7 mouse cellular contexts compared by ENCODE assay signal in the genomic region with DNA sequence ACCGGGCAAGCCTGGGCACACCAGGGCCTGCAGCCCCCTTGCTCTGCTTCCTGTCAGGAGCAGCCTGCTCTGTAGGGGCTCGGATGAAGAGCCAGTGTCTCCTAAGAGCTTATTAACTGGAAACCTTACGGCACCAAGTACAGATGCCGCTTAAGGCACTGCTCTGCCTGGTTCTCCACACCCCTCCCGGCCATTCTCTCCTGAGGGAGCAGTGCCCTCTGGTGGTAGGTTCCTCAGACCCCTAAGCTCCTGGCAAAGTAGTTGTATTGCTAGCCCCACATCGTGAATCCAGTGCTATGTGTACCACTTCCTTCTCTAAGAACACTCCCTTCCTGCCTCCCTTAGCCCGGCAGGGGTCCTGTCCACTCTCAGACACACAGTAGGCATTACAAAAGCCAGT. TPM values are rescaled to one million over a fixed set of nuclear protein-coding genes. Genes with fewer than 3 reads are reported as not detected.
DNase-seq lines count a peak whose midpoint lies in the region; ATAC-seq lines count a peak whose summit lies in the region.

No protein-coding gene starts in this region.

- H3K27me3 ChIP-seq in heart, embryonic 10.5 days (ENCODE audit: insufficient read depth, poor library complexity, severe bottlenecking): no peaks in the 10 kb centered on the region

- peaks cover 94% of the 10 kb centered on the region for H3K36me3 ChIP-seq in heart, embryonic 10.5 days

- ATAC-seq in CD4-positive, CD25-positive, alpha-beta regulatory T cell, adult 4 months: peak; percentile 82

- H3K4me1 ChIP-seq in heart, embryonic 10.5 days: peaks cover 12% of the 10 kb centered on the region; the same call in 1 of the 2 replicates

- H3K9me3 ChIP-seq in heart, embryonic 10.5 days: no peaks in the 10 kb centered on the region

- DNase-seq in 416B (ENCODE audit: low read depth): peak; percentile 81
- DNase-seq in c-Kit-positive CD71-negative TER-119-negative erythroid progenitor cells, embryonic 14.5 days (ENCODE audit: low read depth): peak; percentile 77
- DNase-seq in heart, embryonic 10.5 days (ENCODE audit: low spot score): no peak
- DNase-seq in layer of hippocampus, postnatal 10 days (ENCODE audit: low spot score in 2 of 2): peak; percentile 76 to 83
- DNase-seq in lung, postnatal 36 days: peak; percentile 82
- DNase-seq in spleen, postnatal 10 days (ENCODE audit: low spot score in 2 of 2): peak; percentile 73 to 90

- H3K4me3 ChIP-seq in heart, embryonic 10.5 days: no peak overlapping the region

- WGBS in heart, embryonic 10.5 days: 68% methylated on average over 7 of the region's 7 CpGs

- H3K27ac ChIP-seq in heart, embryonic 10.5 days: 0 out of 2 replicates have a peak overlapping the region, but pooled peaks have one; percentile 3

RNA-seq across cellular contexts. Expression of a gene that starts 12.3 kb away (rescaled TPM):
- 100 to 1,000 TPM; 473 to 498 TPM for polyA plus RNA-seq in CD4-positive, CD25-positive, alpha-beta regulatory T cell, adult 4 months (2017; shearing (Covaris generic))
- polyA plus RNA-seq in heart, embryonic 10.5 days (2016; fragmentation: Nextera tagmentation; extraction: Ambion mirVana): 0.64 and 1.3 TPM in 2 replicates
- total RNA-seq in layer of hippocampus, postnatal 10 days (2021): 10 to 100 TPM; 12.1 to 12.9 TPM

RNA-seq across cellular contexts. Expression of a gene that starts 44.4 kb away (rescaled TPM):
- polyA plus RNA-seq in CD4-positive, CD25-positive, alpha-beta regulatory T cell, adult 4 months (2017; shearing (Covaris generic)): not detected
- 13.5 and 42.1 TPM in 2 replicates for polyA plus RNA-seq in heart, embryonic 10.5 days (2016; fragmentation: Nextera tagmentation; extraction: Ambion mirVana)
- total RNA-seq in layer of hippocampus, postnatal 10 days (2021): 10 to 100 TPM; 11.7 to 13.1 TPM

Comparison
In these comparisons a context has a peak if more than half of its experiments do, and no peak if none do; other contexts are left out.
1. RNA of a gene that starts 12.3 kb away (polyA plus RNA-seq): 473 to 498 TPM in CD4-positive, CD25-positive, alpha-beta regulatory T cell, adult 4 months; 0.64 to 1.3 TPM in heart, embryonic 10.5 days; every median in the first group is over 100 times any median in the second.
2. RNA of a gene that starts 44.4 kb away (polyA plus RNA-seq): 13.5 to 42.1 TPM in heart, embryonic 10.5 days; not detected in CD4-positive, CD25-positive, alpha-beta regulatory T cell, adult 4 months; every median in the first group is over 10 times any median in the second.